Mouse (Mus musculus) E14TG2a.4 (cell line): ENCODE measurements around the gene Dpep2nb.
"Not testable (repeated sequence)": the region's sequence is repeated elsewhere in the genome, so short reads cannot be mapped to it uniquely, and the experiment has no call there.

ENCODE experiments used
- H3K27me3 ChIP-seq: 2 replicates; pipeline ENCODE4 v1.6.1; 2014; ENCODE audit warnings: low read length, control low read depth; ENCODE audit not compliant: insufficient read depth
- H3K36me3 ChIP-seq: 2 replicates; pipeline ENCODE4 v1.6.1; 2014; ENCODE audit warnings: low read length, control low read depth; ENCODE audit not compliant: insufficient read depth
- H3K4me1 ChIP-seq: replicated peaks from 2 replicates; pipeline ENCODE4 v1.6.1; 2014; ENCODE audit warnings: low read depth, low read length, control low read depth
- H3K4me3 ChIP-seq: replicated peaks from 2 replicates; pipeline ENCODE4 v1.5.1; 2014; ENCODE audit warnings: mild to moderate bottlenecking, low read length
- H3K9me3 ChIP-seq: 2 replicates; pipeline ENCODE4 v1.6.1; 2014; ENCODE audit warnings: low read length, control low read depth
- CTCF ChIP-seq: conservative IDR thresholded peaks from 2 replicates; pipeline ENCODE4 v1.5.1; 2014; ENCODE audit warnings: low read length
- NANOG ChIP-seq: IDR thresholded peaks from 2 replicates; pipeline ENCODE4 v1.6.1; 2014; ENCODE audit warnings: borderline replicate concordance, low read length, mixed read lengths
- POU5F1 ChIP-seq: IDR thresholded peaks from 2 replicates; pipeline ENCODE4 v1.6.1; 2014; ENCODE audit warnings: low read length, borderline replicate concordance

Dpep2nb gene

DNA sequence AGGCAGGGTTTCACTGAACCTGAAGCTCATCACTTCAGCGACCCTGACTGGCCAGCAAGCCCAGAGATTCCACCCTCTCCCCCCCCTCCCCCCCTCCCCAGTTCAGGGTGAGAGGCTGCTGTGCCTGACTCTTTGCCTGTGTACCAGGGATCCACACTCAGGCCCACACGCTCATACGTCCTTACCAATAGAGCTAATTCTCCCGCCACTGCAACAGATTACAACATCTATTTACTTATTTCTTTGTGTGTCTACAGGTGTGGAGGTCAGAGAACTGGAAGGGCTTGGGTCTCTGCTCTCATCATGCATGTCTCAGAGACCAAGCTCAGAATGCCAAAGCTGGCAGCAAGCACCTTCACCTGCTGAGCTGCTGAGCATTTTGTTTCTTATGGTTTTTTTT lies 12.5 kb downstream of the Dpep2nb start:
- no peak for TF ChIP-seq POU5F1
- H3K9me3 ChIP-seq = no peaks in the 10 kb centered on the region
- peaks cover 23% of the 10 kb centered on the region for H3K4me1 ChIP-seq
- H3K36me3 ChIP-seq = no peaks in the 10 kb centered on the region
- no peak overlapping the region for H3K4me3 ChIP-seq
- H3K27me3 ChIP-seq = peaks cover 32% of the 10 kb centered on the region

DNA sequence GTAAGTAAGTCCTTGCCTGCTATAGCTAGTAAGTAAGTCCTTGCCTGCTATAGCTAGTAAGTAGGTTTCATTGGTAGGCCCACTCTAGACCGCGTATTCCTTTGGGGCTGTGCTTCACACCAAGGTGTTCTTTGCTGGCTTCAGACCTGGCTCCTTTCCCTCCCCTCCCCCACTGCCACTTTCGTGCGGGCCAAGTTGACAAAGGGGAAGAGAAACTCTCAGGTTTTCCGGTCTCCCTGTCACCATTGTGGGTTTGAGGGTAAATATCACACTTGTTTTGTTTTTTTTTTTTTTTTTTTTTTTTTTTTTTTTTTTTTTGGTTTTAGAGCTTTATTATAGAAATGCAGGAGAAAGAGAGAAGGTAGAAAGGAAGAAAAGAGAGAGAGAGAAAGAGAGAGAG lies 13.3 kb downstream of the Dpep2nb start:
- Histone ChIP-seq H3K9me3 (no peaks in the 10 kb centered on the region), H3K27me3 (peaks cover 32% of the 10 kb centered on the region), H3K4me3 (no peak overlapping the region), H3K4me1 (peaks cover 23% of the 10 kb centered on the region), H3K36me3 (no peaks in the 10 kb centered on the region)
- TF ChIP-seq NANOG (no peak), CTCF (no peak), POU5F1 (no peak)

DNA sequence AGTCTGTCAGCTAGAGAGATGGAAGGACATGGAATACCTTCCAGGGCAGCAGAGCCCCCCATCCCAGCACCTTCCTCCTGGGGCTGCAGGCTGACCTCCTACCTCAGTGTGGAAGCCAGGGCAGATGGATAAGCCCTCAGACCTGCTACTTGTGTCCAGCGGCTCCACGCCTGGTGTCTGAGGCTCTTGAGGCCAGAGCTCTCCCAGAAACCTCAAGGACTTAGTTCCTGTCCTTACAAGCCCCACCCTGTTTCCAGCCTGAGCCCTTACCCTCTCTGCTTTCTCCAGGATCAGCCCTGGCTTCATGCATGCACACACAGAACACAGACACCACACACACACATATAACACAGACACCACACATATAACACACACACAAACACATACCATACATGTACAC lies 14.2 kb downstream of the Dpep2nb start:
- Histone ChIP-seq H3K4me1 (peaks cover 23% of the 10 kb centered on the region), H3K4me3 (no peak overlapping the region), H3K9me3 (no peaks in the 10 kb centered on the region), H3K36me3 (no peaks in the 10 kb centered on the region), H3K27me3 (peaks cover 32% of the 10 kb centered on the region)
- TF ChIP-seq CTCF (no peak), NANOG (no peak), POU5F1 (no peak)

DNA sequence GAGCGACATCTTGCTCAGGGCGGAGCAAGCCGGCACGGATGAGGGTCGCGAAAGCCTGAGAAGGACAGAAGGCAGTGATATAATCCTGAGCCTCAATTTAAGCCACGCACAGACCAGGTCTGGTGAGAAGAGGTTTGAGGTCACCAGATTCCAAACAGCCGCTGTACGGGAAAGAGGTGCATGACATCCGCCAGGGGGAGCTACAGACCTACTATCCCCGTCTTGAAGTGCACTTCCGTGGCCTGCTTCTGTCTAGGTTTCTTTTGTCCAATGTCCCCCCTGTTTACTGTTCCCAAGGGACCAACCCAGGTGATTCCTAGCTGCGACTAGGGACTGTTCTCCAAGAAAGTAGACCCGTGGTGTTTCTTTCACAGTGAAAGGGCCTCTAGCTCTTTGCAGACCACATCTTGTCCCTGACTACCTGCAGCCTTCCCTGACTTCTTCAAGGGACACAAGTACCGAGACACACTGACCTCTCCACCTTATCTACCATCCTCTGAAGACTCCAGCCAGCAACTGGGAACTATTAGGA lies 14.9 kb downstream of the Dpep2nb start, which contains the start of gene Dus2:
Dus2 (plus strand) TSS at position 482 of the 532 bp plus-strand sequence.
- Histone ChIP-seq H3K27me3 (peaks cover 29% of the 10 kb centered on the region), H3K36me3 (no peaks in the 10 kb centered on the region), H3K9me3 (no peaks in the 10 kb centered on the region), H3K4me1 (peaks cover 23% of the 10 kb centered on the region), H3K4me3 (peak within 1 kb of the TSS; percentile 45)
- TF ChIP-seq CTCF = peak; percentile 77
- no peak for TF ChIP-seq POU5F1
- TF ChIP-seq NANOG = no peak

DNA sequence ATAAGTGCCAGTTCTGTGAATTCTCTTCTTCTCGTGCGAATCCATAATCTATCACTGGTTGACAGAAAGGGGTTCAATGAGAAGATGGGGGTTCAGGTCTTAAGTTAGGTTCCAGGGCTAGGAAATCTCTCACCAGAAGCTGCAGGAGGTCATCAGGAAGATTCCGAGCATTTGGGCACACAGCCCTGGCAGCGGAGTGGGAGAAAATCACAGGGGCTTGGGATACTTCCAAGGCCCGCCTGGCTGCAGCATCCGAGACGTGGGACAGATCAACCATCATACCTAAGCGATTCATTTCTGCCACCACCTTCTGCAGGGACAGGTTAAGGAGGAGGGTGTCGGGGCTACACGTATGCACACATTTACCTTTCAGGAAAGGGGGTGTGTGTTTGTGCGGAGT lies 17.2 kb downstream of the Dpep2nb start:
- no peak overlapping the region for H3K4me3 ChIP-seq
- TF ChIP-seq CTCF = no peak
- no peak for TF ChIP-seq POU5F1
- TF ChIP-seq NANOG = no peak
- peaks cover 30% of the 10 kb centered on the region for H3K4me1 ChIP-seq
- peaks cover 26% of the 10 kb centered on the region for H3K27me3 ChIP-seq
- no peaks in the 10 kb centered on the region for H3K36me3 ChIP-seq
- H3K9me3 ChIP-seq = no peaks in the 10 kb centered on the region

DNA sequence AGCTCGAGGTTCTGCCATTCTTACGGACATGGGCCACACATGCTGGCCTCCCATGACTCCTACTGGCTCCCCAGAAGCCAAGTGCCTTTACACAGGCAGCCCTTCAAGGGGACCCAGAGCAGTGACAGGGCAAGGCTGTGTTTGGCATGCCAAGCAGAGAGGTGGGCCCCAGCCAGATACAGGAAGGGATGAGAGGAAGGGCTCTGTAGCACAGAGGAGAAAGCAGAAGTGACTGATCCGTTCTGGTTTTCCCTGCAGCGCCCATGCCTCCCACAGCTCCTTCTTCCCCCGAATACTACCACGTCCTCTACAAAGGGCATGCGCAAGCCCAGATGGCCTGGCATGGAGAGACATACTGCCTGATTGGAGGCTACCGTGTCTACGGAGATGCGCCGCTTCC lies 22.4 kb downstream of the Dpep2nb start:
- H3K4me3 ChIP-seq, H3K36me3 ChIP-seq, H3K27me3 ChIP-seq: not testable (repeated sequence)
- H3K9me3 ChIP-seq = peaks cover 27% of the 10 kb centered on the region
- H3K4me1 ChIP-seq = peaks cover 16% of the 10 kb centered on the region

DNA sequence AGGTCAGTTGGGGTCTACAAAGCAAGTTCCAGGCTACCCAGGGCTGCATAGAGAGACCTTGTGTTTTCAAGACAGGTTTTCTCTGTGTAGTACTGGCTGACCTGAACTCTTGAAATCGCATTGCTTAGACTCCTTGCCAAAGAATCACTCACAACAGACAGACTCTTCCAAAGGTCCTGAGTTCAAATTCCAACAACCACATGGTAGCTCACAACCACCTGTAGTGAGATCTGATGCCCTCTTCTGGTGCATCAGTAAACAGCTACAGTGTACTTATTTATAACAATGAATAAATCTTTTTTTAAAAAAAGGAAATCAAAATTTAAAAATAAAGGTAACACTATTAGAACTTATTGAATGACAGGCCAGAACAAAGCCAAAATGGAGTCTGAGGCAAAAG lies 24.6 kb downstream of the Dpep2nb start:
- Histone ChIP-seq H3K9me3 (peaks cover 32% of the 10 kb centered on the region), H3K4me1 (peaks cover 19% of the 10 kb centered on the region), H3K27me3 (peaks cover 4% of the 10 kb centered on the region), H3K36me3 (no peaks in the 10 kb centered on the region), H3K4me3 (no peak overlapping the region)
- no peak for TF ChIP-seq CTCF
- no peak for TF ChIP-seq POU5F1
- TF ChIP-seq NANOG = no peak

DNA sequence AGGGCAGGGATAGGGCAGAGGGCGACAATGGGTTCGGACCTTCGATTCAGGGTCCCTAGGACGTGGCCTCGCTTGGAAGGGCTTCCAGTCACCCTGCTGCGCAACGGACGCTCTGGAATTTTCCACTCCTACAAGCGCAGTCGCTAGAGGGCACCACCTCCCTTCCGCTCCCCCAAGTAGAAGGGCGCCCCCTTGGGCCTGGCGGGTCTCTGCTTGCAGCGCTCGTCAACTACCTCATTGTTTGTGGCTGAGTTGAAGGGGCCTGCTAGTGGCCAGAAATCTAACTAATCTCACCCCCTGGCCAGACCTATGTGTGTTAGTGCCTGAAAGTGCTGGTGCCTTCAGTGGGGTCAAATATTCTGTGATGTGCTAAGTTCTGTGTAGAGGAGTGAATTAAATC lies 26.4 kb downstream of the Dpep2nb start, which contains the start of gene Dpep3:
Dpep3 (minus strand) TSS at position 105 of the 400 bp plus-strand sequence.
- Histone ChIP-seq H3K4me3 (0 out of 2 replicates have a peak within 1 kb of the TSS, but pooled peaks have one; percentile 3), H3K9me3 (peaks cover 32% of the 10 kb centered on the region), H3K27me3 (no peaks in the 10 kb centered on the region), H3K4me1 (peaks cover 22% of the 10 kb centered on the region), H3K36me3 (0 out of 2 replicates have a peak, but pooled peaks cover 2% of the 10 kb centered on the region)
- TF ChIP-seq POU5F1 (no peak), NANOG (no peak), CTCF (peak; percentile 16; the same call in 1 of the 2 replicates)

DNA sequence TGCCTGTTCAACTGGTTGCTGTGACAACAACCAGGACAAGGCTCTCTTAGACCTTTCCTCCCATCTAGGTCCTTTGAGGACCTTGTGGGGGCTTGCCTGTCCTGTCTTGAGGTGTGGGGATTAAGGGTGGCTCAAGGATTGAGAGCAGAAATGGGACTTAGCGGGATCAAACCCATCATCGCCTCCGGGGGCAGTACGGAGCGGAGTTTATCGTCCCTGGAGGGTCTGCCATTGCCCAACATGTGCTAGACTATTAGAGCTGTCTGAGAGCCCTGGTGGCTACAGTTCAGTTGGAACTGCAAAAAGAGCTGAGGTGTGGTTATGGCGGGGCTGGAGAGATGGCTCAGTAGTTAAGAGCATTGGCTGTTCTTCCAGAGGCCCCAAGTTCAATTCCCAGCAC lies 30.4 kb downstream of the Dpep2nb start:
- no peaks in the 10 kb centered on the region for H3K27me3 ChIP-seq
- H3K9me3 ChIP-seq = peaks cover 25% of the 10 kb centered on the region
- peak; percentile 29 for TF ChIP-seq CTCF
- TF ChIP-seq POU5F1 = no peak
- TF ChIP-seq NANOG = no peak
- H3K4me1 ChIP-seq = peaks cover 56% of the 10 kb centered on the region
- no peak overlapping the region for H3K4me3 ChIP-seq
- 0 out of 2 replicates have a peak, but pooled peaks cover 2% of the 10 kb centered on the region for H3K36me3 ChIP-seq
